Mouse (Mus musculus) macrophage (primary cell): Measurements from ENCODE around the gene Dydc1. TPM values are rescaled to one million over a fixed set of nuclear protein-coding genes. Genes with fewer than 3 reads are reported as not detected.

ENCODE experiments used
- H3K27ac ChIP-seq: fragments of 350-480 bp; formaldehyde crosslinking; 2 replicates; pipeline ENCODE4 v1.9.0; 2021
- H3K36me3 ChIP-seq: fragments of 350-480 bp; formaldehyde crosslinking; 2 replicates; pipeline ENCODE4 v1.9.0; 2021; ENCODE audit errors: inconsistent target
- H3K4me3 ChIP-seq: fragments of 350-480 bp; formaldehyde crosslinking; 2 replicates; pipeline ENCODE4 v1.9.0; 2021; ENCODE audit errors: inconsistent target
- H3K79me2 ChIP-seq: fragments of 350-480 bp; formaldehyde crosslinking; 2 replicates; pipeline ENCODE4 v1.9.0; 2021; ENCODE audit errors: inconsistent target
- WGBS: methylation state at CpG from one replicate; pipeline ENCODE4 v1.1.7; 2026; ENCODE audit warnings: inconsistent platforms; ENCODE audit not compliant: missing documents; 5-methylcytosine and 5-hydroxymethylcytosine counted together
- polyA plus RNA-seq: library from polyadenylated mRNA; stranded (reverse); fragments of 250-400 nt; gene quantifications from 3 replicates; pipeline ENCODE4 v1.2.4, GENCODE M21; 2018; ENCODE audit warnings: inconsistent platforms

Gene Dydc1
- polyA plus RNA-seq, 1 experiment from 2014 or later = not detected

GRCm38 (mm10) chr14:41070343-41070742 lies 2.4 kb upstream of the Dydc1 start:
- H3K4me3 ChIP-seq = no peak overlapping the region
- H3K79me2 ChIP-seq = no peaks in the 10 kb centered on the region
- H3K36me3 ChIP-seq = no peaks in the 10 kb centered on the region
- WGBS = 70% methylated on average over 3 of the region's 3 CpGs
- H3K27ac ChIP-seq = no peak overlapping the region

GRCm38 (mm10) chr14:41072944-41073275 lies 199 bp downstream of the Dydc1 start:
- no peak overlapping the region for H3K27ac ChIP-seq
- no peak overlapping the region for H3K4me3 ChIP-seq
- WGBS = 2% methylated on average over 7 of the region's 8 CpGs
- no peaks in the 10 kb centered on the region for H3K79me2 ChIP-seq
- H3K36me3 ChIP-seq = no peaks in the 10 kb centered on the region

- Histone ChIP-seq H3K27ac (no peak overlapping the region), H3K4me3 (no peak overlapping the region), H3K79me2 (no peaks in the 10 kb centered on the region), H3K36me3 (no peaks in the 10 kb centered on the region)
- WGBS = 94% methylated on average over 2 of the region's 2 CpGs
These were observed 9.7 kb downstream of the Dydc1 start for GRCm38 (mm10) chr14:41082408-41082807.

GRCm38 (mm10) chr14:41087509-41087908 lies 14.8 kb downstream of the Dydc1 start:
- no peaks in the 10 kb centered on the region for H3K36me3 ChIP-seq
- no peak overlapping the region for H3K27ac ChIP-seq
- WGBS = 70% methylated on average over 1 of the region's 1 CpGs
- H3K4me3 ChIP-seq = no peak overlapping the region
- H3K79me2 ChIP-seq = no peaks in the 10 kb centered on the region

- no peak overlapping the region for H3K4me3 ChIP-seq
- H3K79me2 ChIP-seq = no peaks in the 10 kb centered on the region
- H3K27ac ChIP-seq = no peak overlapping the region
- H3K36me3 ChIP-seq = no peaks in the 10 kb centered on the region
- 55% methylated on average over 8 of the region's 8 CpGs for WGBS
These were observed 18.1 kb downstream of the Dydc1 start for GRCm38 (mm10) chr14:41090777-41091176.

GRCm38 (mm10) chr14:41094114-41094513 lies 21.4 kb downstream of the Dydc1 start:
- no peak overlapping the region for H3K27ac ChIP-seq
- 40% methylated on average over 1 of the region's 1 CpGs for WGBS
- no peak overlapping the region for H3K4me3 ChIP-seq
- H3K36me3 ChIP-seq = no peaks in the 10 kb centered on the region
- no peaks in the 10 kb centered on the region for H3K79me2 ChIP-seq

GRCm38 (mm10) chr14:41096296-41096860 lies 23.7 kb downstream of the Dydc1 start:
- Histone ChIP-seq H3K36me3 (no peaks in the 10 kb centered on the region), H3K79me2 (no peaks in the 10 kb centered on the region), H3K27ac (no peak overlapping the region), H3K4me3 (no peak overlapping the region)
- 93% methylated on average over 3 of the region's 3 CpGs for WGBS

- H3K4me3 ChIP-seq = no peak overlapping the region
- H3K27ac ChIP-seq = no peak overlapping the region
- 100% methylated on average over 1 of the region's 1 CpGs for WGBS
- H3K79me2 ChIP-seq = no peaks in the 10 kb centered on the region
- no peaks in the 10 kb centered on the region for H3K36me3 ChIP-seq
These were observed 26.0 kb downstream of the Dydc1 start for GRCm38 (mm10) chr14:41098726-41099125.

- Histone ChIP-seq H3K36me3 (no peaks in the 10 kb centered on the region), H3K27ac (no peak overlapping the region), H3K4me3 (no peak overlapping the region), H3K79me2 (no peaks in the 10 kb centered on the region)
- 70% methylated on average over 3 of the region's 3 CpGs for WGBS
These were observed 28.0 kb downstream of the Dydc1 start for GRCm38 (mm10) chr14:41100712-41101111.

- H3K27ac ChIP-seq = no peak overlapping the region
- H3K79me2 ChIP-seq = no peaks in the 10 kb centered on the region
- H3K36me3 ChIP-seq = no peaks in the 10 kb centered on the region
- no peak overlapping the region for H3K4me3 ChIP-seq
- 79% methylated on average over 5 of the region's 5 CpGs for WGBS
These were observed 28.5 kb downstream of the Dydc1 start for GRCm38 (mm10) chr14:41101242-41101641.

- no peaks in the 10 kb centered on the region for H3K36me3 ChIP-seq
- 89% methylated on average over 2 of the region's 2 CpGs for WGBS
- no peak overlapping the region for H3K27ac ChIP-seq
- H3K79me2 ChIP-seq = no peaks in the 10 kb centered on the region
- H3K4me3 ChIP-seq = no peak overlapping the region
These were observed 29.6 kb downstream of the Dydc1 start for GRCm38 (mm10) chr14:41102269-41102668.

GRCm38 (mm10) chr14:41104853-41105444 lies 32.2 kb downstream of the Dydc1 start, which contains the start of gene Mat1a:
Gene Mat1a, plus strand, starts transcription at chr14:41105035.
- no peak within 1 kb of the TSS for H3K27ac ChIP-seq
- H3K36me3 ChIP-seq = no peaks in the 10 kb centered on the region
- H3K4me3 ChIP-seq = no peak within 1 kb of the TSS
- H3K79me2 ChIP-seq = no peaks in the 10 kb centered on the region
- 79% methylated on average over 10 of the region's 10 CpGs for WGBS

GRCm38 (mm10) chr14:41111031-41111668 lies 38.4 kb downstream of the Dydc1 start:
- Histone ChIP-seq H3K27ac (no peak overlapping the region), H3K4me3 (no peak overlapping the region), H3K79me2 (no peaks in the 10 kb centered on the region), H3K36me3 (no peaks in the 10 kb centered on the region)
- WGBS = 84% methylated on average over 7 of the region's 7 CpGs

- H3K36me3 ChIP-seq = no peaks in the 10 kb centered on the region
- 79% methylated on average over 4 of the region's 4 CpGs for WGBS
- H3K27ac ChIP-seq = no peak overlapping the region
- H3K4me3 ChIP-seq = no peak overlapping the region
- no peaks in the 10 kb centered on the region for H3K79me2 ChIP-seq
These were observed 40.2 kb downstream of the Dydc1 start for GRCm38 (mm10) chr14:41112944-41113343.

- WGBS = 78% methylated on average over 3 of the region's 3 CpGs
- no peaks in the 10 kb centered on the region for H3K36me3 ChIP-seq
- no peak overlapping the region for H3K27ac ChIP-seq
These were observed 43.6 kb downstream of the Dydc1 start for GRCm38 (mm10) chr14:41116271-41116670.

More at GRCm38 (mm10) chr14:41116271-41116670, 43.6 kb downstream of the Dydc1 start:
- H3K4me3 ChIP-seq = no peak overlapping the region
- H3K79me2 ChIP-seq = no peaks in the 10 kb centered on the region
